28 mouse cellular contexts compared by ENCODE assay signal in genomic region chr15:9750966-9751365, GRCm38 (mm10). TPM values are rescaled to one million over a fixed set of nuclear protein-coding genes. Genes with fewer than 3 reads are reported as not detected.
A peak's percentile ranks its signal among the peaks of the same experiment; 100 is the strongest.
DNase-seq lines count a peak whose midpoint lies in the region; ATAC-seq and TF ChIP-seq lines count a peak whose summit lies in the region.
"Had no signal": no experiment of that assay in that cellular context is flagged by ENCODE, and none has a peak within 500 bp of the region (broad histone marks: within the 10 kb centered on the region; RNA-seq: fewer than 3 reads in every experiment).

No protein-coding gene starts in this region.

- no peak overlapping the region for H3K9ac ChIP-seq in lung, postnatal 0 days (replicated peaks; ENCODE audit: low read depth)
- H3K9ac ChIP-seq: embryonic facial prominence, embryonic 13.5 days; forebrain, postnatal 0 days; hindbrain, embryonic 12.5 days; hindbrain, embryonic 15.5 days had no signal

- no peak overlapping the region for H3K4me3 ChIP-seq in lung, postnatal 0 days (ENCODE audit: low read depth, low read length)
- H3K4me3 ChIP-seq: embryonic facial prominence, embryonic 10.5 days; embryonic facial prominence, embryonic 13.5 days; erythroblast, embryonic 14.5 days; forebrain, embryonic 10.5 days; gastrocnemius, adult 2 months; heart, adult 2 months; heart, embryonic 10.5 days; hindbrain, embryonic 12.5 days; hindbrain, embryonic 15.5 days had no signal

- ATAC-seq in lung, postnatal 0 days: no peak
- ATAC-seq in megakaryocyte, adult 5-6 weeks (ENCODE audit: poor library complexity, severe bottlenecking): 0 out of 2 replicates have a peak, but pooled peaks have one; percentile 19
- no peak for ATAC-seq in megakaryocyte-erythroid progenitor cell, adult 5-6 weeks (replicated peaks; ENCODE audit: low FRiP score, low TSS enrichment, poor library complexity, severe bottlenecking)
- ATAC-seq: forebrain, embryonic 14.5 days; forebrain, postnatal 0 days; Patski had no signal

- DNase-seq in lung, postnatal 0 days (ENCODE audit: low spot score): peak; percentile 17
- DNase-seq in lung, adult 18-20 months: no peak
- peak; percentile 68 for DNase-seq in fat pad, adult 2 months (ENCODE audit: extremely low read depth, low read depth, low spot score)
- DNase-seq in layer of hippocampus, postnatal 14 days (ENCODE audit: low spot score in 2 of 2): no peak
- DNase-seq: adrenal gland, adult 2 months; adrenal gland, postnatal 14 days; B cell, adult 2 months; cerebellum, adult 11 months; cerebellum, adult 2 months; cerebellum, adult 9-11 months; cerebellum, postnatal 25 days; forebrain, postnatal 0 days; gastrocnemius, adult 2 months; gastrocnemius, postnatal 14 days; heart, adult 2 months had no signal

- no peaks in the 10 kb centered on the region for H3K4me1 ChIP-seq in lung, postnatal 0 days (ENCODE audit: insufficient read depth, low read depth, low read length)
- H3K4me1 ChIP-seq: embryonic facial prominence, embryonic 13.5 days; heart, embryonic 10.5 days; hindbrain, embryonic 15.5 days had no signal

- no peak overlapping the region for H3K4me2 ChIP-seq in lung, postnatal 0 days (replicated peaks; ENCODE audit: low read depth, low read length)
- H3K4me2 ChIP-seq: embryonic facial prominence, embryonic 13.5 days; hindbrain, embryonic 12.5 days; hindbrain, embryonic 15.5 days had no signal

- no peaks in the 10 kb centered on the region for H3K36me3 ChIP-seq in lung, postnatal 0 days (ENCODE audit: insufficient read depth, low read length)
- H3K36me3 ChIP-seq: embryonic facial prominence, embryonic 10.5 days; embryonic facial prominence, embryonic 13.5 days; forebrain, embryonic 10.5 days; G1E; heart, embryonic 10.5 days; hindbrain, embryonic 12.5 days; hindbrain, embryonic 15.5 days had no signal

- no peak for TF ChIP-seq EP300 in lung, postnatal 0 days (IDR thresholded peaks at IDR 0.05)

- no peaks in the 10 kb centered on the region for H3K27me3 ChIP-seq in lung, postnatal 0 days (replicated peaks; ENCODE audit: insufficient read depth, low read length)
- H3K27me3 ChIP-seq: CH12.LX; embryonic facial prominence, embryonic 13.5 days; hindbrain, embryonic 12.5 days; hindbrain, embryonic 15.5 days had no signal

- no peaks in the 10 kb centered on the region for H3K9me3 ChIP-seq in lung, postnatal 0 days (ENCODE audit: low read length)
- H3K9me3 ChIP-seq: embryonic facial prominence, embryonic 10.5 days; embryonic facial prominence, embryonic 13.5 days; forebrain, embryonic 10.5 days; G1E; heart, embryonic 10.5 days; hindbrain, embryonic 12.5 days; hindbrain, embryonic 15.5 days had no signal

- TF ChIP-seq CTCF in lung, postnatal 0 days (IDR thresholded peaks at IDR 0.05): no peak

- no peak overlapping the region for H3K27ac ChIP-seq in lung, postnatal 0 days (ENCODE audit: low read length)
- H3K27ac ChIP-seq: embryonic facial prominence, embryonic 10.5 days; embryonic facial prominence, embryonic 13.5 days; forebrain, embryonic 10.5 days; gastrocnemius, adult 2 months; heart, adult 2 months; heart, embryonic 10.5 days; hindbrain, embryonic 12.5 days; hindbrain, embryonic 15.5 days had no signal

- 85% methylated on average over 3 of the region's 3 CpGs for WGBS in lung, postnatal 0 days

RNA-seq across cellular contexts. Expression of gene Spef2, which starts 2.3 kb away (rescaled TPM):
- 2.4 and 4.8 TPM in 2 replicates for polyA plus RNA-seq in lung, postnatal 0 days (2015; fragmentation: Nextera tagmentation; extraction: Ambion mirVana)
- total RNA-seq in megakaryocyte, adult 5-6 weeks (2015): 1.5 and 1.9 TPM in 2 replicates
- total RNA-seq in megakaryocyte, adult 5-6 weeks (2017): 0.95 and 1.1 TPM in 2 replicates
- total RNA-seq in megakaryocyte-erythroid progenitor cell, adult 5-6 weeks (2014; fragmentation: Nextera tagmentation): 0.66 TPM in 1 of 2 replicates, not detected in the other
- 0.69 and 0.99 TPM in 2 replicates for total RNA-seq in megakaryocyte-erythroid progenitor cell, adult 5-6 weeks (2017)
- total RNA-seq in layer of hippocampus, postnatal 14 days (2021): 1 to 10 TPM; 1.6 to 2.7 TPM
- polyA plus RNA-seq: erythroblast, embryonic 14.5 days; G1E had no signal

Comparison
In these comparisons a context has a peak if more than half of its experiments do, and no peak if none do; other contexts are left out.
1. DNase-seq: peak in lung, postnatal 0 days (single experiment) and fat pad, adult 2 months (single experiment); none in lung, adult 18-20 months (0 of 2) and layer of hippocampus, postnatal 14 days (0 of 2).